Mouse (Mus musculus) liver, adult 2 months (tissue): ENCODE results near the gene Fabp1.

Experiments used
- CTCF ChIP-seq: fragments of 200-500 bp; IDR thresholded peaks from 2 replicates; pipeline ENCODE4 v1.5.1; 2011; ENCODE audit warnings: low read depth, low read length, control low read depth
- POLR2A ChIP-seq: fragments of 200-500 bp; IDR thresholded peaks from 2 replicates; pipeline ENCODE4 v1.6.1; 2011; ENCODE audit warnings: low read length, control low read depth; ENCODE audit not compliant: insufficient read depth; ENCODE audit errors: extremely low read depth

DNA sequence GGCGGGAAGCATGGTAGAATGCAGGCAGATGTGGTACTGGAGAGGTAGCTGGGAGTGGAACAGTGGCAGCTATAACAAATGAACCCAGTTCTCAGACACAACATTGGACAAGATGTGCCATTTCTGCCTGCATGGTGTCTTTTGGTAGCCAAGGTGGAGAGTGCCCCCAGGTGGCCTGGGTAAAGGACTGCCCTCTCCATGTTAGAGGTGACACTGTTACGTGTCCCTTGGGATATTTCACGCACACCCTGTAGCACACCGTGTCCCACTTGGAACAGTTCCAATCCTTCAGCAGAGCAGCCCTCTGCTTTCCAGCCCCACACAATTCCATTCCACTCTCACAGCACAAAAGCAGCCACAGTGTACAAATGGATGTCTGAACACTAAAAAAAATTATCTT is 37.4 kb upstream of the Fabp1 start:
- peak; percentile 86 for TF ChIP-seq CTCF
- no peak for TF ChIP-seq POLR2A
